ENCODE assay signal across 8 mouse cellular contexts in the genomic region with DNA sequence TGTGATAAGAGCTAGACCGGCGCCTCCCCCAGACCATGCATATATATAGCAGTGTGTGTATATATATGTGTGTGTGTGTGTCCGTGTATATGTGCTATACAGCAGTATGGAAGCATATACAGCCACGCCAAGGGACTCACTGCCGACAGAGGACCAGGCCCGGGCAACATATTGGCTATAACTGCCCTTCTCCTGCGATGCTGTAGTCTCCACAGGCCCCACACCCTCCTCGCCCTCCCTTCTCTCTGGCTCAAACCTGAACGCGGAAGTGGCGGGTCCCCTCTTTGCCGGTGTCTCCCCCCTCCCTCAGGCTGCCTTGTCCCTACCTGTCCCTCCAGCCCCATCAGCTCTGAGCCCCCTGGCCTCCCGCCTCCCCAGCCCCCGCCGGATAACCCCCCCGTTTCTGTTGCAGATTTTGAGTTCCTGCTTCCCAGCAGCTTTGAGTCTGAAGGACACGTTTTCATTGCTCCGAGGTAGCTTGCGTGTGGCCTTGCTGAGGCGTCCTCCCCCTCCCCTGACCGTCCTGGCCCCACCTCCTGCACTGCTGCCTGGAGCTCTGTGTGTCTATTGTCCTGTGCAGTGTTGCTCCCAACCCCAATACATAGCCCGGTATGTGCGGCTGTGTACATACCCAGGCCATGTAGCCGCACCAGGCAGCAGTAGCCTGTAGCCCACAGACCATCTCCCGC. TPM values are rescaled to one million over a fixed set of nuclear protein-coding genes. Genes with fewer than 3 reads are reported as not detected.
DNase-seq lines count a peak whose midpoint lies in the region; ATAC-seq and TF ChIP-seq lines count a peak whose summit lies in the region.

No protein-coding gene starts in this region.

- H3K27me3 ChIP-seq in spleen, adult 2 months (ENCODE audit: control insufficient read depth, insufficient read depth, low read length), result peaks cover 5% of the 10 kb centered on the region
- peaks cover 26% of the 10 kb centered on the region for H3K27me3 ChIP-seq in forebrain, embryonic 13.5 days
- peaks cover 75% of the 10 kb centered on the region for H3K27me3 ChIP-seq in liver, embryonic 12.5 days (replicated peaks)
- H3K27me3 ChIP-seq in stomach, embryonic 15.5 days (replicated peaks), result peaks cover 14% of the 10 kb centered on the region

- TF ChIP-seq CTCF in spleen, adult 2 months (IDR thresholded peaks at IDR 0.05; ENCODE audit: extremely low read depth, insufficient read depth, insufficient read length, insufficient replicate concordance), result no peak

- DNase-seq in spleen, adult 2 months (ENCODE audit: low read depth in 1 of 2, low spot score in 2 of 2), result no peak
- no peak for DNase-seq in spleen, postnatal 10 days (ENCODE audit: low spot score in 2 of 2)
- no peak for DNase-seq in frontal cortex, adult 2 months (ENCODE audit: extremely low spot score in 1 of 2, low spot score in 1 of 2)
- DNase-seq in gastrocnemius, postnatal 25 days, result no peak
- DNase-seq in layer of hippocampus, adult 18-20 months (ENCODE audit: low spot score in 2 of 2), result no peak

- no peaks in the 10 kb centered on the region for H3K36me3 ChIP-seq in spleen, adult 2 months (ENCODE audit: control insufficient read depth, insufficient read depth, low read length)
- no peaks in the 10 kb centered on the region; the same call in 1 of the 2 replicates for H3K36me3 ChIP-seq in forebrain, embryonic 13.5 days (ENCODE audit: poor library complexity, severe bottlenecking)
- H3K36me3 ChIP-seq in liver, embryonic 12.5 days, result no peaks in the 10 kb centered on the region
- no peaks in the 10 kb centered on the region for H3K36me3 ChIP-seq in stomach, embryonic 15.5 days

- H3K4me1 ChIP-seq in spleen, adult 2 months (ENCODE audit: control insufficient read depth, insufficient read depth, insufficient read length), result peaks cover 8% of the 10 kb centered on the region
- H3K4me1 ChIP-seq in forebrain, embryonic 13.5 days, result peaks cover 32% of the 10 kb centered on the region
- peaks cover 20% of the 10 kb centered on the region for H3K4me1 ChIP-seq in liver, embryonic 12.5 days
- H3K4me1 ChIP-seq in stomach, embryonic 15.5 days, result peaks cover 22% of the 10 kb centered on the region

- ATAC-seq in forebrain, embryonic 13.5 days, result peak; percentile 32; the same call in 1 of the 2 replicates
- no peak for ATAC-seq in liver, embryonic 12.5 days
- peak; percentile 56; the same call in 1 of the 2 replicates for ATAC-seq in stomach, embryonic 15.5 days (ENCODE audit: insufficient read depth, low FRiP score, low read depth)

- no peaks in the 10 kb centered on the region for H3K9me3 ChIP-seq in forebrain, embryonic 13.5 days (replicated peaks)
- no peaks in the 10 kb centered on the region for H3K9me3 ChIP-seq in liver, embryonic 12.5 days (replicated peaks)
- H3K9me3 ChIP-seq in stomach, embryonic 15.5 days, result no peaks in the 10 kb centered on the region

- H3K4me2 ChIP-seq in forebrain, embryonic 13.5 days, result peak overlapping the region; percentile 29
- H3K4me2 ChIP-seq in liver, embryonic 12.5 days, result peak overlapping the region; percentile 48
- peak overlapping the region; percentile 49 for H3K4me2 ChIP-seq in stomach, embryonic 15.5 days

- no peak for TF ChIP-seq POLR2A in spleen, adult 2 months (IDR thresholded peaks at IDR 0.05; ENCODE audit: low read depth, low read length)

- no peak overlapping the region for H3K27ac ChIP-seq in spleen, adult 2 months (ENCODE audit: insufficient read depth, low read length)
- no peak overlapping the region; the same call in 1 of the 2 replicates for H3K27ac ChIP-seq in forebrain, embryonic 13.5 days
- H3K27ac ChIP-seq in liver, embryonic 12.5 days, result no peak overlapping the region
- peak overlapping the region; percentile 16; the same call in 1 of the 2 replicates for H3K27ac ChIP-seq in stomach, embryonic 15.5 days

- H3K9ac ChIP-seq in forebrain, embryonic 13.5 days, result peak overlapping the region; percentile 43; the same call in 1 of the 2 replicates
- H3K9ac ChIP-seq in liver, embryonic 12.5 days, result no peak overlapping the region; the same call in 1 of the 2 replicates
- H3K9ac ChIP-seq in stomach, embryonic 15.5 days, result no peak overlapping the region

- whole genome bisulfite sequencing in spleen, adult 2 months, result 19% methylated on average over 25 of the region's 25 CpGs
- WGBS in forebrain, embryonic 13.5 days, result 23% methylated on average over 25 of the region's 25 CpGs
- WGBS in liver, embryonic 12.5 days (ENCODE audit: insufficient replicate concordance), result 17% methylated on average over 25 of the region's 25 CpGs
- 15% methylated on average over 25 of the region's 25 CpGs for WGBS in stomach, embryonic 15.5 days

- H3K4me3 ChIP-seq in spleen, adult 2 months (ENCODE audit: extremely low read depth, insufficient read depth, insufficient read length), result peak overlapping the region; percentile 44; the same call in 1 of the 2 replicates
- H3K4me3 ChIP-seq in forebrain, embryonic 13.5 days, result no peak overlapping the region
- H3K4me3 ChIP-seq in liver, embryonic 12.5 days, result no peak overlapping the region
- peak overlapping the region; percentile 23 for H3K4me3 ChIP-seq in stomach, embryonic 15.5 days (replicated peaks)

RNA-seq across cellular contexts. Expression of gene Tmem115, which starts 11.9 kb away (rescaled TPM):
- 28.6 and 33.4 TPM in 2 replicates for polyA plus RNA-seq in spleen, adult 2 months (2012; rRNA removed)
- 36.9 TPM in 2 replicates for polyA plus RNA-seq in forebrain, embryonic 13.5 days (2015; fragmentation: Nextera tagmentation; extraction: Ambion mirVana)
- polyA plus RNA-seq in liver, embryonic 12.5 days (2016; fragmentation: Nextera tagmentation; extraction: Ambion mirVana), result 25.9 and 26.4 TPM in 2 replicates
- polyA plus RNA-seq in stomach, embryonic 15.5 days (2015; fragmentation: Nextera tagmentation; extraction: Ambion mirVana), result 43.2 and 45.7 TPM in 2 replicates
- polyA plus RNA-seq in frontal cortex, adult 2 months (2012; rRNA removed), result 29.7 and 32.1 TPM in 2 replicates
- 10 to 100 TPM; 14.8 to 15.2 TPM for total RNA-seq in gastrocnemius, postnatal 25 days (2021)
- total RNA-seq in layer of hippocampus, adult 18-20 months (2021), result 10 to 100 TPM; 41.7 to 42.3 TPM

RNA-seq across cellular contexts. Expression of gene Cyb561d2, which starts 20.1 kb away (rescaled TPM):
- polyA plus RNA-seq in spleen, adult 2 months (2012; rRNA removed), result 33.1 and 42.8 TPM in 2 replicates
- polyA plus RNA-seq in forebrain, embryonic 13.5 days (2015; fragmentation: Nextera tagmentation; extraction: Ambion mirVana), result 23.2 and 25.7 TPM in 2 replicates
- polyA plus RNA-seq in liver, embryonic 12.5 days (2016; fragmentation: Nextera tagmentation; extraction: Ambion mirVana), result 18.5 and 19.5 TPM in 2 replicates
- 26.6 and 31.3 TPM in 2 replicates for polyA plus RNA-seq in stomach, embryonic 15.5 days (2015; fragmentation: Nextera tagmentation; extraction: Ambion mirVana)
- polyA plus RNA-seq in frontal cortex, adult 2 months (2012; rRNA removed), result 27.0 and 27.2 TPM in 2 replicates
- 1 to 10 TPM; 2.0 TPM for total RNA-seq in gastrocnemius, postnatal 25 days (2021)
- total RNA-seq in layer of hippocampus, adult 18-20 months (2021), result 10 to 100 TPM; 15.4 to 17.2 TPM

RNA-seq across cellular contexts. Expression of gene Nprl2, which starts 20.2 kb away (rescaled TPM):
- polyA plus RNA-seq in spleen, adult 2 months (2012; rRNA removed), result 24.4 and 26.3 TPM in 2 replicates
- polyA plus RNA-seq in forebrain, embryonic 13.5 days (2015; fragmentation: Nextera tagmentation; extraction: Ambion mirVana), result 59.0 and 61.9 TPM in 2 replicates
- 15.3 and 16.0 TPM in 2 replicates for polyA plus RNA-seq in liver, embryonic 12.5 days (2016; fragmentation: Nextera tagmentation; extraction: Ambion mirVana)
- polyA plus RNA-seq in stomach, embryonic 15.5 days (2015; fragmentation: Nextera tagmentation; extraction: Ambion mirVana), result 39.1 and 39.7 TPM in 2 replicates
- polyA plus RNA-seq in frontal cortex, adult 2 months (2012; rRNA removed), result 65.1 and 65.7 TPM in 2 replicates
- total RNA-seq in gastrocnemius, postnatal 25 days (2021), result 10 to 100 TPM in 1 of 2 experiments, 1 to 10 TPM in 1; 9.5 to 10.2 TPM
- total RNA-seq in layer of hippocampus, adult 18-20 months (2021), result 10 to 100 TPM; 40.6 to 44.5 TPM

RNA-seq across cellular contexts. Expression of gene Zmynd10, which starts 25.2 kb away (rescaled TPM):
- polyA plus RNA-seq in spleen, adult 2 months (2012; rRNA removed), result 0.84 and 0.88 TPM in 2 replicates
- polyA plus RNA-seq in forebrain, embryonic 13.5 days (2015; fragmentation: Nextera tagmentation; extraction: Ambion mirVana), result 2.0 and 4.0 TPM in 2 replicates
- not detected in 2 replicates for polyA plus RNA-seq in liver, embryonic 12.5 days (2016; fragmentation: Nextera tagmentation; extraction: Ambion mirVana)
- 0.63 and 0.94 TPM in 2 replicates for polyA plus RNA-seq in stomach, embryonic 15.5 days (2015; fragmentation: Nextera tagmentation; extraction: Ambion mirVana)
- polyA plus RNA-seq in frontal cortex, adult 2 months (2012; rRNA removed), result 6.1 and 7.8 TPM in 2 replicates
- total RNA-seq in gastrocnemius, postnatal 25 days (2021), result not detected
- total RNA-seq in layer of hippocampus, adult 18-20 months (2021), result 1 to 10 TPM; 5.7 to 6.2 TPM

RNA-seq across cellular contexts. Expression of gene Rassf1, which starts 29.5 kb away (rescaled TPM):
- polyA plus RNA-seq in spleen, adult 2 months (2012; rRNA removed), result 20.9 and 23.5 TPM in 2 replicates
- polyA plus RNA-seq in forebrain, embryonic 13.5 days (2015; fragmentation: Nextera tagmentation; extraction: Ambion mirVana), result 39.3 and 43.2 TPM in 2 replicates
- 22.2 and 24.8 TPM in 2 replicates for polyA plus RNA-seq in liver, embryonic 12.5 days (2016; fragmentation: Nextera tagmentation; extraction: Ambion mirVana)
- polyA plus RNA-seq in stomach, embryonic 15.5 days (2015; fragmentation: Nextera tagmentation; extraction: Ambion mirVana), result 53.9 and 58.0 TPM in 2 replicates
- polyA plus RNA-seq in frontal cortex, adult 2 months (2012; rRNA removed), result 25.0 and 25.2 TPM in 2 replicates
- total RNA-seq in gastrocnemius, postnatal 25 days (2021), result 10 to 100 TPM; 10.8 to 12.5 TPM
- 10 to 100 TPM; 16.3 to 18.1 TPM for total RNA-seq in layer of hippocampus, adult 18-20 months (2021)

Comparison
In these comparisons a context has a peak if more than half of its experiments do, and no peak if none do; other contexts are left out.
1. H3K4me3 ChIP-seq: peak in spleen, adult 2 months (single experiment) and stomach, embryonic 15.5 days (single experiment); none in forebrain, embryonic 13.5 days (single experiment) and liver, embryonic 12.5 days (single experiment).
2. Peak in every context shown above with its lines, with median percentiles within 50 percentile points of each other: H3K4me2 ChIP-seq.